Mouse (Mus musculus): ENCODE results near the gene Lcorl. TPM values are rescaled to one million over a fixed set of nuclear protein-coding genes. Genes with fewer than 3 reads are reported as not detected.

The Lcorl gene
- polyA plus RNA-seq, 1 experiment from 2014 or later = 64.4 TPM

GRCm38 (mm10) chr5:45691678-45692077, 165.7 kb downstream of the Lcorl start:
- Histone ChIP-seq H3K9me3 (no peaks in the 10 kb centered on the region), H3K27ac (no peak overlapping the region), H3K4me3 (replicated peaks) (no peak overlapping the region), H3K36me3 (no peaks in the 10 kb centered on the region; the same call in 1 of the 2 replicates), H3K4me1 (replicated peaks) (no peaks in the 10 kb centered on the region), H3K27me3 (no peaks in the 10 kb centered on the region), H3K9ac (replicated peaks) (no peak overlapping the region), H3K4me2 (replicated peaks) (no peak overlapping the region)
- no peak for ATAC-seq
- 92% methylated on average over 6 of the region's 6 CpGs for WGBS

DNA sequence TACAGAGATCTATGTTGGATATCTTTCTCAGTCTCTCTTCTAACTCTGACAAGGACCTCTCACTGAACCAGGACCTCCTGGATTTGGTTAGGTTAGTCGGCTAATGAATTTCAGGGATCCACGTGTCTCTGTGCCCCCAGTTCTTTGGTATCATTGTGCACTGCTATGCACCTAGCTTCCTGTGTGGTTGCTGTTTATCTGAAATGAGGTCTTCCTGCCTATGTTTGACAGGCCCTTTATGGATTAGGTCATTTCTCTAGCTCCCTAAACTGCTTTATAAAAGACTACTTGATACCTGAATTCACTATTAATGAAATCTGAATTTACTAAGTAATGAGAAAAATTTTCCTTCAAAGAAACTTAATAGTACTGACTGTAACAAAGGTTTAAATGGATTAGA, 166.6 kb downstream of the Lcorl start:
- Histone ChIP-seq H3K4me2 (replicated peaks) (no peak overlapping the region), H3K27me3 (no peaks in the 10 kb centered on the region), H3K9ac (replicated peaks) (no peak overlapping the region), H3K4me3 (replicated peaks) (no peak overlapping the region), H3K27ac (no peak overlapping the region), H3K36me3 (no peaks in the 10 kb centered on the region), H3K4me1 (replicated peaks) (no peaks in the 10 kb centered on the region), H3K9me3 (no peaks in the 10 kb centered on the region)
- WGBS = 84% methylated on average over 2 of the region's 2 CpGs
- ATAC-seq = no peak

GRCm38 (mm10) chr5:45689152-45689551, 168.3 kb downstream of the Lcorl start:
- Histone ChIP-seq H3K27me3 (no peaks in the 10 kb centered on the region), H3K9ac (replicated peaks) (no peak overlapping the region), H3K4me1 (replicated peaks) (no peaks in the 10 kb centered on the region), H3K9me3 (no peaks in the 10 kb centered on the region), H3K27ac (no peak overlapping the region), H3K36me3 (no peaks in the 10 kb centered on the region), H3K4me3 (replicated peaks) (no peak overlapping the region), H3K4me2 (replicated peaks) (no peak overlapping the region)
- WGBS = 89% methylated on average over 4 of the region's 4 CpGs
- ATAC-seq = no peak

GRCm38 (mm10) chr5:45686223-45686622, 171.2 kb downstream of the Lcorl start:
- Histone ChIP-seq H3K9me3 (no peaks in the 10 kb centered on the region), H3K4me2 (replicated peaks) (no peak overlapping the region), H3K4me3 (replicated peaks) (no peak overlapping the region), H3K9ac (replicated peaks) (no peak overlapping the region), H3K27ac (no peak overlapping the region), H3K36me3 (no peaks in the 10 kb centered on the region), H3K4me1 (replicated peaks) (no peaks in the 10 kb centered on the region), H3K27me3 (no peaks in the 10 kb centered on the region)
- 96% methylated on average over 3 of the region's 3 CpGs for WGBS
- no peak for ATAC-seq

- no peak overlapping the region for H3K4me3 ChIP-seq (replicated peaks)
- no peaks in the 10 kb centered on the region for H3K27me3 ChIP-seq
- H3K9ac ChIP-seq (replicated peaks) = no peak overlapping the region
- H3K9me3 ChIP-seq = no peaks in the 10 kb centered on the region
- no peak for ATAC-seq
- no peak overlapping the region for H3K4me2 ChIP-seq (replicated peaks)
- no peaks in the 10 kb centered on the region for H3K36me3 ChIP-seq
- no peaks in the 10 kb centered on the region for H3K4me1 ChIP-seq (replicated peaks)
- no peak overlapping the region for H3K27ac ChIP-seq
- WGBS = 98% methylated on average over 2 of the region's 2 CpGs
These were observed 172.2 kb downstream of the Lcorl start for GRCm38 (mm10) chr5:45685243-45685642.

DNA sequence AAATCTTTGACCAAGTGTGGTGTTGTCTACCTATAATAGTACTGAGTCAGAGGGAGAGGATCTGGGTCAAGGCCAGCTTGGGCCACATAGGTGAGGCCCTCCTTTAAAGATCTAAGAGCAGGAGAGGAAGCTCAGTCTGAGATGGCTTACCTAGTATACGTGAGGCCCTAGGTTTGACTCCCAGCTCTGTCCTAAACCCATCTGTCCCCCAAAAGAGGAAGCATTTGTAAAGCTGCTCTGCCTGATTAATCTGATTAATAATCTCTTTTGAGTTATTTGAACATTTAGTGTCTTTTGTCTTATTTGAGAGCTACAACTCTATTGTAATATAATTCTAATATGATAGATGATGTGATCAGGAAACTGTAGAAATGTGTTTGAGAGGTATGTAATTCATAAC, 174.0 kb downstream of the Lcorl start:
- 97% methylated on average over 1 of the region's 1 CpGs for WGBS
- H3K36me3 ChIP-seq = no peaks in the 10 kb centered on the region

GRCm38 (mm10) chr5:45679955-45680354, 177.5 kb downstream of the Lcorl start:
- ATAC-seq = no peak
- Histone ChIP-seq H3K27ac (no peak overlapping the region), H3K4me1 (replicated peaks) (no peaks in the 10 kb centered on the region), H3K4me2 (replicated peaks) (no peak overlapping the region), H3K4me3 (replicated peaks) (no peak overlapping the region), H3K9ac (replicated peaks) (no peak overlapping the region), H3K27me3 (no peaks in the 10 kb centered on the region), H3K9me3 (no peaks in the 10 kb centered on the region), H3K36me3 (no peaks in the 10 kb centered on the region)

More for the DNA sequence above, 174.0 kb downstream of the Lcorl start:
- no peak for ATAC-seq
- Histone ChIP-seq H3K4me2 (replicated peaks) (no peak overlapping the region), H3K4me3 (replicated peaks) (no peak overlapping the region), H3K27ac (no peak overlapping the region), H3K9me3 (no peaks in the 10 kb centered on the region), H3K9ac (replicated peaks) (no peak overlapping the region), H3K27me3 (no peaks in the 10 kb centered on the region), H3K4me1 (replicated peaks) (no peaks in the 10 kb centered on the region)

DNA sequence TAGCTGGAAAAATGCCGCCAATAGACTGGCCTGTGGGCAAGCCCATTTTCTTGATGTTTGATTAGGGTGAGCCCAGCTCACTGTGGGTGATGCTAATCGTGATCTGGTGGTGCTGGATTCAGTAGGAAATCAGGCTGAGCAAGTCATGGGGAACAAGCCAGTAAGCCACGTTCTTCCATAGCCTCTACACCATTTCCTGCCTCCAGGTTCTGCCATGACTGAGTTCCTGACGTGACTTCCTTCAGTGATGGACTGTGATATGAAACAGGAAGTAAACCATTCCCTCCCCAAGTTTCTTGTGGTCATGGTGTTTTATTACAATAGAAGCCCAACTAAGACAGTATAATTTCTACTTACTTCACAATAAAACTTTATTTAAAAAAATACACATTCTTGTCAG, 179.8 kb downstream of the Lcorl start:
- Histone ChIP-seq H3K36me3 (no peaks in the 10 kb centered on the region; the same call in 1 of the 2 replicates), H3K4me2 (replicated peaks) (no peak overlapping the region)

GRCm38 (mm10) chr5:45675032-45675431, 182.4 kb downstream of the Lcorl start:
- WGBS = 96% methylated on average over 1 of the region's 1 CpGs
- ATAC-seq = no peak

More for the DNA sequence above, 179.8 kb downstream of the Lcorl start:
- ATAC-seq = no peak
- H3K9me3 ChIP-seq = no peaks in the 10 kb centered on the region
- no peaks in the 10 kb centered on the region for H3K27me3 ChIP-seq
- no peak overlapping the region for H3K27ac ChIP-seq
- no peak overlapping the region for H3K9ac ChIP-seq (replicated peaks)
- H3K4me1 ChIP-seq (replicated peaks) = no peaks in the 10 kb centered on the region
- no peak overlapping the region for H3K4me3 ChIP-seq (replicated peaks)
- WGBS = 86% methylated on average over 4 of the region's 4 CpGs

DNA sequence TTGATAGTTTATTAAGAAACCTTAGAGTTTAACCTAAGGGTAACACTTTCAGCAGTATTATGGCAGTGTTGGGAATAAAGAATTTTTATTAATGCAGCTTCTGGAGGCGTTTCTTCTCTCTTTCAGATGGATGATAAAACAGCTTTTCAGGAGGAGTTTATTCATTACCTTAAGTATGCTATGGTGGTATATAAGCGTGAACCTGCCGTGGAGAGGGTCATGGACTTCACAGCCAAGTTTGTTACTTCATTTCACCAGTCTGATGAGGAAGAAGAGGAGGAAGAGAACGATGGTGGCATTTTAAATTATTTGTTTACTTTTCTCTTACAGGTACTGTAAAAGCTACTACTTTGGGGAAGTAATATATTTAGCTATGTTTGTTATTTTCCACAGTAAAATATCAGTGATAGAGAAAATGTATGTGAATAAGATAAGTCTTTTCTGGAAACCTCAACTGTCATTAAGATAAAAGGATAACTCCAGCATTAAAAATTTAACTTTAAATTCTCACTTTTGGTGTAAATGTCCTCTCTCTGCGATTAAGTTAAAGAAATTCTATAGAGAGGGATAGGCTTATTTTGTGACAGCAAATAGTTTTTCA, 186.4 kb downstream of the Lcorl start:
- Histone ChIP-seq H3K4me1 (replicated peaks) (peaks cover 16% of the 10 kb centered on the region), H3K27ac (no peak overlapping the region), H3K4me3 (replicated peaks) (peak overlapping the region; percentile 80)

More at GRCm38 (mm10) chr5:45675032-45675431, 182.4 kb downstream of the Lcorl start:
- Histone ChIP-seq H3K4me2 (replicated peaks) (no peak overlapping the region), H3K4me3 (replicated peaks) (no peak overlapping the region), H3K9me3 (no peaks in the 10 kb centered on the region), H3K27ac (no peak overlapping the region), H3K4me1 (replicated peaks) (peaks cover 10% of the 10 kb centered on the region), H3K27me3 (no peaks in the 10 kb centered on the region), H3K9ac (replicated peaks) (no peak overlapping the region), H3K36me3 (no peaks in the 10 kb centered on the region; the same call in 1 of the 2 replicates)

GRCm38 (mm10) chr5:45670280-45670670, 187.1 kb downstream of the Lcorl start:
- Histone ChIP-seq H3K36me3 (no peaks in the 10 kb centered on the region; the same call in 1 of the 2 replicates), H3K9ac (replicated peaks) (peak overlapping the region; percentile 74), H3K27ac (peak overlapping the region; percentile 70), H3K4me2 (replicated peaks) (peak overlapping the region; percentile 97), H3K4me3 (replicated peaks) (peak overlapping the region; percentile 80), H3K27me3 (no peaks in the 10 kb centered on the region), H3K9me3 (no peaks in the 10 kb centered on the region), H3K4me1 (replicated peaks) (peaks cover 16% of the 10 kb centered on the region)
- no peak for ATAC-seq
- under 1% methylated on average over 13 of the region's 13 CpGs for WGBS

More for the DNA sequence above, 186.4 kb downstream of the Lcorl start:
- Histone ChIP-seq H3K27me3 (no peaks in the 10 kb centered on the region), H3K36me3 (no peaks in the 10 kb centered on the region; the same call in 1 of the 2 replicates), H3K9me3 (no peaks in the 10 kb centered on the region), H3K9ac (replicated peaks) (no peak overlapping the region), H3K4me2 (replicated peaks) (peak overlapping the region; percentile 97)
- ATAC-seq = no peak
- WGBS = 54% methylated on average over 5 of the region's 5 CpGs

DNA sequence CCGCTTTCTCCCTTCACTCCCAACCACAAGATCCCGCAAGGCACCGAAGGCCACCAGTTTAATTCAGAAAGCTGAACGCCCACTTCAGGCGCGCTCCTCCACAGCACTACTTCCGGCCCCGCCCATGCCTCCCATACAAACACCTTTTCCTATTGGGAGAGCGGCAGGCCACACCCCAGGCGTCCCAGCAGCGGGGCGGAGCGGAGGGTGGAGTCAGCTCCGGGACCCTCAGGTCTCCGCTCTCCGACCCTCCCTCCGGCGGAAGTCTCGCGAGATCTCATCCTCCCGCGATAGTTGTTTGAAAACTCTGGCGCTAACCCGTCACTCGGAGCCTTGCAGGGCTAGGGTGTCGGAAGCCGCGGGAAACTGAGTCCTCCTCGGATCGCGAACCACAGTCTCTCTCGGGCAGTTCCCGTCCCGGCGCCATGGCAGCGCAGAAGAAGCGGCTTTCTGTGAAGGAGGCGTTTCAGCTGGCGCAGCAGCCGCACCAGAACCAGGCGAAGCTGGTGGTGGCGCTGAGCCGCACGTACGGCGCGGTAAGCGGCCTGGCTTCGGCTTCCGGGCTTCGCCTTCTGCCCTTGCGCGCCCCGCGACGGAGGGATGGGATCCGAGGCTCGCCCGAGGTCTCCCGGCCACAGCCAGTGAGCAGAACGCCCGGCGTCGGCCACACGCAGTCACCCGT, 187.7 kb downstream of the Lcorl start, which contains the start of gene Ncapg:
TSS of gene Ncapg (plus strand) at position 322 of the 682 bp plus-strand sequence.
- H3K27me3 ChIP-seq = no peaks in the 10 kb centered on the region
- no peaks in the 10 kb centered on the region for H3K9me3 ChIP-seq
- H3K4me2 ChIP-seq (replicated peaks) = peak within 1 kb of the TSS; percentile 97
- H3K4me1 ChIP-seq (replicated peaks) = peaks cover 16% of the 10 kb centered on the region
- WGBS = under 1% methylated on average over 66 of the region's 66 CpGs
- H3K27ac ChIP-seq = peak within 1 kb of the TSS; percentile 80
- peak; percentile 100 for ATAC-seq
- peak within 1 kb of the TSS; percentile 80 for H3K4me3 ChIP-seq (replicated peaks)
- no peaks in the 10 kb centered on the region; the same call in 1 of the 2 replicates for H3K36me3 ChIP-seq
- peak within 1 kb of the TSS; percentile 85 for H3K9ac ChIP-seq (replicated peaks)
